Mouse (Mus musculus): ENCODE measurements around the gene Tmem50b.

Tmem50b gene

DNA sequence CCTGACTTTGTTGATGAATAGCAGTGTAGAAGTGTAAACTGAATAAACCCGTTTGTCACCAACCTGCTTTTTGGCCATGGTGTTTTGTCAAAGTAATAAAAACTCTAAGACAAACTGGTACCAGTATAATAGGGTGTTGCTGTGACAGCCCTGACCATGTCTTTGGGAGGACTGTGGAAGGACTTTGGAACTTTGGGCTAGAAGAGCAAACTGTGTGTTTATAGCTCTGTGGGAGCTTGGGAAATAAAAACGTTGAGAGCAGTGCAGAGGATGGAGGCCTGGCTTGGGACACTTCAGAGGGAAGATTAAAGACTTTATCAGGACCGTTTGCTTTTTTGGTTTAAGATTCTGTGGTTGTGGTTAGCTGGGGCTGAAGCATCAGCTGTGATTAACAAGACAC is 26.5 kb downstream of the Tmem50b start:
- in situ Hi-C loops (cut with MboI, MseI): no loop called here

DNA sequence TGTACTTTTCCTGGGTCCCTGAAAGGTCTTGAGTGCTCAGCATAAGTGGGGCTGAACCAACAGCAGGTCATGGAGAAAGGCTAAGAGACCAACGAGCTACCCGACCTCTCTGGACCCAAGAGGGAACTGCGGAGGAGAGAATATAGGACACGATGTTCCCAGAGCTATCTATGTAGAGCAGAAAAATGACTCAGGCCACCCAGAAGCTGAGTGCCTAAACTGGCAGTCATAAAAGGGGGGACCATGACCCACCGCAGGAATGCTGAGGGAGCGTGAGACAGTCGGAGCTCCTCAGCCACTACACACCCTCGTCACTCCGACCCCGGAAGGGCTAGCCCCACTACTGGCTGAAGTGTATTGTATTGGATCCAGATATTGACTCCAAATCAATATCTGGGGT is 28.6 kb downstream of the Tmem50b start:
- in situ Hi-C loops (cut with MboI, MseI): loop anchor here (5.0 kb wide), 1 partner anchor 58 kb away; no protein-coding TSS in a partner anchor

DNA sequence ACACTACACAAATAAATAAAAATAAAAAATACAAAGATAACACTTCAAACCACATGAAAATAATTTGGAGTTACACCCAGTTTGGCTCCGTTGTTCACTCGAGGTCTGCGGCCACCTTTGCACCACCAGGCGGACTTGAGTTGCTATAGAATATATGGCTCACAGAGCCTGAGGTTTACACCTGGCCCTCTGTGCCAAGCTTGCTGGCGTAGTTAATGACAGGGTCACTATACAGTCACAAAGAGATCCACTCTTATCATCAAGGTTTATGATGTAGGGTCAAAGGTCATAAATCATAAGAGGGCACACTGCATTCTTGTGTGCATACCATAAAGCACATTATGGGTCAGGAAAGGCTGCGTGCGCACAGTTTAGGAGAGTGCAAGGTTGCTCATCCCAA is 31.6 kb downstream of the Tmem50b start:
- in situ Hi-C loops (cut with MboI, MseI): loop anchor here (5.0 kb wide), 1 partner anchor 61 kb away; no protein-coding TSS in a partner anchor

DNA sequence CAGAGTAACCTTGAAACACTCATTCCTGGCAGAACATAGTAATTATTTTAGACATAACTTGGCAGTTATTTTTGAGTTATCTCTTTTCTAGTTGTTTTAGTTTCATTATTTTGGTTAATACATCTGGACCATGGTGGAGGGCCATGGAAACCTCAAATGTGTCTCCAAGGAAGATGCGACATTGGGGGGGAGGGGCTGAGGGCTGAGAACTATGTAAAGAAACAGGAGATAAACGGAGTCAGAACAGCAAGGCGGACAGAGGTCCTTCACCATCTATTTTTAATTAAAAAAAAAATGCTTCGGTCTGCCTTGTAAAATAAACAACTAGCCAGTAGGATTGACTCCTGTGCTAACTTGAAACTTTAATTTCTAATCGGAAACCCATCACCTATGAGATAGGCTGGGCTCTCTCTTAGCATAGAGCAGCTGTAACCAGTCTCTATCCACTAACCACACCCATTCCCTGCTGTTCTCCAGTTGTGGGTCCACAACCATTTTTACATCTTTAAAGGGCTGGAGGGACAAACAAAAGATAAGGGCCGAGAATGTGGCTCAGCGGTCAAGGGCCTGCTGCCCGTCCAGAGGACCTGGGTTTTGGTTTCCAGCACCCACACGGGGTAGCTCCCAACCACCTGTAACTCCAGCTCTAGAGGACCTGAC is 32.2 kb downstream of the Tmem50b start:
- in situ Hi-C loops (cut with MboI, MseI): loop anchor here (5.0 kb wide), 1 partner anchor 62 kb away; no protein-coding TSS in a partner anchor

DNA sequence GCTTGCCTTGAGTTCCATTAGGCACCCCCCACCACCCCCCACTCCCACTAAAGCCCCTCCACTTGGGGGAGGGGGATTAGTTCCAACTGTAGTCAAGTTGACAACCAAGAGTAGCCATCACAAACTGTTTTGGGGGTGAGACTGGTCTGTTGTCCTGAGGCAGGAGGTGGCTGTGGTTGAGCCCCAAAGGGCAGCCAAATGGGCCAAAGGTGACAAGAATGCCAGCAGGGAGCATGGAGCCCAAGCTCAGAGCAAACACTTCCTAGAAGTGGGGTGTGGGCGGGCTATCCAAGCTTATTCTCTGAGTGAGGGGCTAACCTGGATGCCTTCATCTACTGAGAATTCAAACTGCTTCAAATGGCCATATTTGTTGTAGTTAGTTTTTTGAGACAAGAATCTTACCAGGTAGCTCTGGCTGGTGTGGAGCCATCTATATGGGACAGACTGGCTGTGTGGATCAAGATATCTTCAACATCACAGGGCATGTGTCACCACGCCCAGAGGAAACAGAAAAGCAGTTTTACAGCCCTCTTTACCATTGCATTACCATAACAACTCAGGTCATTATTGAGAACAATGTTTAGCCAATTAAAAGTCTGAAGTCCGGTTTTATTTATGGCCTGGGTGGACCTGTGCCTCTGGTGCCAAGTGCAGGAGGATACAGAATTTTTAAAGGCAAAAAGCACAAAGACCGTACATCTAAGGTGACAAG is 32.9 kb downstream of the Tmem50b start:
- in situ Hi-C loops (cut with MboI, MseI): loop anchor here (5.0 kb wide), 1 partner anchor 63 kb away; no protein-coding TSS in a partner anchor

DNA sequence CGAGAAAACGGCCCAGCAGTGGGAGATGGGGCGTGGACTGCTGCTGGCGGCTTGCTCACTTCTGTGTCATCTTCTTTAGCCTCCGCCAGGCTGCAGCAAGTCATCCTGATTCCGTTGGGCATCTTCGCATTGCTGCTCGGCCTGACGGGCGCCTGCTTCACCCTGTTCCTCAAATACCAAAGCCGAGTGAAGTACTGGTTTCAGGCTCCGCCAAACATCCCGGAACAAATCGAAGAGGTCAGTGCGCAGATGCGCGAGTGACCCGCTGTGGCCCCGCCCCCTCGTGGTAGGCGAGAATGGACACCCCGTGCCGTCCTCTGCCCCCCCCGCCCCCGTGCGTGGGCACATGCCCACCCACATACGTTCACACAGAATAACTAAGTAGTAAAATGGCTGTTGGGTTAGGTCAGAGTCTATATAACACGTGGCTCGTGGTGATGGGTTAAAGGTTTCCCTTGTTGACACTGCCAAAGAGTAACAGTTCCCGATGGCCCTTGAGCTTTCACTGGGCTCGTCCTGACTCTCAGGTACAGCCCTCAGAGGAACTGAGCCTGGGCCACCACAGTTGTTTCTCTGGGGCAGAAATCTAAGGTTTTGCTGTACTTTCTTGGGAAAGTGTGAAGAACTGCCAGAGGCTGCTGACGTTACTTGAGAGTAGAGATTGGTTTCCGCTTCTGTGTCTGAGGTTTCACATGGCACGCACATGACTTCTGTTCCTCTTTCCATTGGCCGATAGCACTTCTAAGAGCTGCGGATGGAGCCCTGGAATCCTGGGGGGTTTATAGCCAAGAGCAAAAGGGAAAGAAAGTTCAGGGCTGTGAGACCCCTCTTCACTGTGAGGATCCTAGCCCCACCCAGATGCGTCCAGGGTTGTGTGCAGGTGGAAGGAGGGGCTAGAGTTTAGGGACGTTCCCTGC is 35.8 kb downstream of the Tmem50b start:
- in situ Hi-C loops (cut with MboI, MseI): no loop called here

DNA sequence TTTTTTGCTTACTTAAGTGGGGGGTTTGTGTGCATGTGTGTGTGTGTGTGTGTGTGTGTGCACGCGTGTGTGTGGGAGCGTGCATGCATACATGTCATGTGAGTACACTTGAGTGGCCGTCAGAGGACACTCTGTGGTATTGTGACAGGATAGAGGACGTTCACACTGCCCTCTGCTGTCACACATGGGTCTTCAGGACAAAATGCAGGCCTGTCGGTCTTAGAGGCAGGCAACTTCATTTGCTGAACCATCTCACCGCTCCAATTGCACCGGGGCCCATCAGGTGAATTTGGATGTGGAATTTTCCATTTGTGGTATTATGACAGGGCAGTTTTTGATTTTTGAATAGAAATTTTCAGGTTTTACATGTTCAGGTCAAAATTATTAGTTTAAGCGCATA is 36.5 kb downstream of the Tmem50b start:
- in situ Hi-C loops (cut with MboI, MseI): no loop called here

DNA sequence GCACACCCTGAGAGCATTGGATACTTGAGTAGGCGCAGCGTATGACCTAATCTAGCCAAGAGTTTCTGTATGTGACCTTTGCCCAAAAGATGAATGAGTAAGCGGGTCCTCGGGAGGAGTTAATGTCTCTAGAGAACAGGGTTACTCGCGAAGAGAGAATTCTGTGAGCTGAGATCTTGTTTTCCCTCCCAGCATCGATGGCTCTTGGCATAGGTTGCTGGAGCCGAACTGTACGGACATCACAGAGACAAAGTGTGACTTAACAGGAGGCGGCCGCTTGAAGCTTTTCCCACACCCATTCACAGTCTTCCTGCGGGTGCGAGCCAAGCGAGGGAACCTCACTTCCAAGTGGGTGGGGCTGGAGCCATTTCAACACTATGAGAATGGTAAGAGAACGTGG is 39.9 kb downstream of the Tmem50b start:
- in situ Hi-C loops (cut with MboI, MseI): loop anchor here (5.0 kb wide), 1 partner anchor 45 kb away; no protein-coding TSS in a partner anchor

DNA sequence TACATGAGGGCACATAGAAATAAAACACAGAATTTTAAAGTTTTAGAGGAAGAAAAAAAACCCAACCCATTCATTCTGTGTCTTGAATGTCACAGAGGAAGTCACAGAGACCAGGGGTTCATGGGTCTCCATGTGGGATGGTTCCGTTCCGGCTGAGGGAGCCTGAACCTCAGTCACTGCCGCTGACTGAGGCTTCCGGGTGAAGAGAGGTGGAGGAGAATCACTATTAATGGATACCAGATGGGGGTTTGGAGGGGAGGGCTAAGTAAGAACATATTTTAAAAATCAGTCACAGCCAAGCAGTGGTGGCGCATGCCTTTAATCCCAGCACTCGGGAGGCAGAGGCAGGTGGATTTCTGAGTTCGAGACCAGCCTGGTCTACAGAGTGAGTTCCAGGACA is 40.4 kb downstream of the Tmem50b start:
- in situ Hi-C loops (cut with MboI, MseI): loop anchor here (5.0 kb wide), 1 partner anchor 45 kb away; no protein-coding TSS in a partner anchor

DNA sequence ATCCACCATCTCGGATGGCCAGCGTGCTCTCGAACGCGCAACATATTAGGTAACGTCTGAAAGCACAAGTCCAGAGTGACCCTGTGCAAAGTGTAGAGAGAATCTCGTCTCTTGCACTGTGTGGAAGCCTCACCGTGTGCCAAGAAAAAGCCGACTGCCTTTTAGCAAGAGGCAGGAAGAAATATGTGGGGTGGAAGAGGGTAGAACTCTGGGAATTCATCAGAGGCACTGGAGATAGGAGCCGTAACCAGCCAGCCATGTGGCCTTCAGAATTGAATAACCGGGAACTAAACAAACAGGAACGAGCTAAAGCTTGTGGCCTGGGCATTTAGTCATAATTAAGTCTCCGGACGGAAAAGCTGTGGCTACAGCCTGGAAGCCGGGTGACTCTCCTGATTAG is 40.9 kb downstream of the Tmem50b start:
- in situ Hi-C loops (cut with MboI, MseI): loop anchor here (5.0 kb wide), 1 partner anchor 44 kb away; no protein-coding TSS in a partner anchor

DNA sequence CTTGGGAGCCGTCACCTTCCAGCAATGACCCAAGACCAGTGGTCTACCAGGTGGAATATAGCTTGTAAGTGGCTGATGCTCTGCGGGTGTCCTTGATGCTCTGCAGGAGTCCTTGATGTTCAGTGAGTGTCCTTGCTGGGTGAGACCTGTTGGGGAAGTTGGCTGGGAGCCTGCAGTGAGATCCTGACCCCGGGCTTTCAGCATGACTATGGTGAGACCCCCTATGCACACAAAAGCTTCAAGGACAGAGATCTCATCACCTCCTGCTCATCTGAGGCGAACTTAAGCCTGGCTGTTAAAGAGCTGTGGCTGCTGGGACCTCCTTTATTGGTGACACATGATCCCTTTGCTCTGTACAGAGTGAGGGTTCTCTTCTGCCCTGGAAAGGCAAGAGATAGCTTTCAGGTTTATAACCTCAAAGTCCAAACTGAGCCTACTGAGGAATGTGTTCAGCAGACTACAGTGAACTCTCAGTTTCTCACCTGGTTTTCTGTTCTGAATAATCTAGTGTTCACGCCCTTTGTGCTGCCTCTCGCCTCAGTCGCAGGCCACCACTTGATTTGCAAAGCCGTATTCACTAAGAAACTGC is 42.5 kb downstream of the Tmem50b start:
- in situ Hi-C loops (cut with MboI, MseI): loop anchor here (5.0 kb wide), 1 partner anchor 43 kb away; no protein-coding TSS in a partner anchor

DNA sequence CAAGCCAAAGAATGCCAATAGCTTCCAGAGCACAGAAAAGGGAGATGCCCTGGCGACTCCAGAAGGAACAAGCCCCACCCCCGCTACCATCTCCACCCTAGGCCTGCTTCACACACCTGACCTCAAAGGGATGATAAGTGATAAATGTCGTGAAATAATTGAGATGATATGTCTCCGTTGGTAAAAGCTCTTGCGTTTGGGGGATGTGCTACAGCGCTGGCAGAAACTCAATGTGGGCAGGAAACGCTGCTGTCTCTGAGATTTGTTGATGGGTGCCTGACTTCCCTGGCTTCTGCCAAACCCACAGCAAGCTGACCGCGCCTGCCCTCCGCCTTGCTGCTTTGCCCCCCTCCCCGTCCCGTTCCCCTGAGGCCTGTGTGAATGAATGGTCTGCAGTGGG is 44.0 kb downstream of the Tmem50b start:
- in situ Hi-C loops (cut with MboI, MseI): no loop called here

DNA sequence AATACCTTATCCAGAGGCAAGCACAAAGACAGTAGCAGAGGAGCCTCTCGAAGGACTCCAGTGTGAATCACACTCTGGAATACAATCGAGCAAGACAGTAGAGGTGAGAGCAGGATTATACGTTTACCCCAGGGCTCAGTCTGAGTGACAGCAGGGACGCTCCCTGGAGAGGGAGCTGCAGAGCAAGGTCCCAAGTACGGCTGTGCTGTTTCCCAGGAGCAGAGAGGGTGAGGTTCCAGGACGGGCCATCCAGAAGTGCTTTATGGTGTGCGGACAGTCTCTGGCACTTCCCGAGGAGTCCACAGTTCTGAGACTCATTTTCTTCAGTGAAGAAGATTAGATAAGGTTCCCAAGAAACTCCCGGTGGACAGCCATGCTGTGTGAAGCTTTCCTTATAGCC is 45.5 kb downstream of the Tmem50b start:
- in situ Hi-C loops (cut with MboI, MseI): no loop called here

DNA sequence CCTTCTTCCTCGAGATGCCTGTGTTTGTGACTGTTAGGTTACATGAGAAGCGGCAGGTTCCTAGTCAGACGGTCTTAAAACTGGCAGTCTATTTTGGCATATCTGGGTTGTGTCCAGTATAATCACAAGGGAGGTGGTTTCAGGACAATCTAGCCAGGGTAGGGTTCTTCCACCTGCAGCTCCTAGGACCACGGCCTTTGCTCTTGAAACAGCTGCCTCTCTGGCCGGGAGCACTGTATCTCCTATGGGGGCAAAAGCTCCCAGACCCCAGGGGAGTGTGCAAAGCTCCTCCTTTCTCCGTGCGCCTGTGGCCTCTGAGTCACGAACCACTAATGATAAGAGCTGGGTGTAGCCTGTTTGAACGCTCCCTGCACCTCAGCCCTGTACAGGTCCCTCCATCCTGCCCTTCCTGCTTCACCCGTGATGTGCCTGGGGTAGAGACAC is 46.5 kb downstream of the Tmem50b start:
- in situ Hi-C loops (cut with MboI, MseI): no loop called here

DNA sequence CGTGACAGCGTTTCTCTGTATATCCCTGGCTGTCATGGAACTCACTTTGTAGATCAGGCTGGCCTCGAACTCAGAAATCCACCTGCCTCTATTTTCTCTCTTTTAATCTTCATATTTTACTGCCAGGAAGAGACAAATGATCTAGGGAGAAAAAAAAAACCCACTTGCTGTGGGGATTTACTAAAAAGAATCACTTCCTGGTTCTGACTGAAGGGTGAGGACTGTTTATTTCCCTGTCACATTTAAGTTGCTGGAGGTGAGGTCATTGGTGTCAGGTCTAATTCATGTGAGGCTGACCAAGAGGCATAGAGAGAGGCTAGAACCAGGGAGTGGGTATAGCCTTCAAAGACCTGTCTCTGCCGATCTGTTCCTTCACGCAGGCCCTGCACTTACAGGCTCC is 48.0 kb downstream of the Tmem50b start:
- in situ Hi-C loops (cut with MboI, MseI): no loop called here

DNA sequence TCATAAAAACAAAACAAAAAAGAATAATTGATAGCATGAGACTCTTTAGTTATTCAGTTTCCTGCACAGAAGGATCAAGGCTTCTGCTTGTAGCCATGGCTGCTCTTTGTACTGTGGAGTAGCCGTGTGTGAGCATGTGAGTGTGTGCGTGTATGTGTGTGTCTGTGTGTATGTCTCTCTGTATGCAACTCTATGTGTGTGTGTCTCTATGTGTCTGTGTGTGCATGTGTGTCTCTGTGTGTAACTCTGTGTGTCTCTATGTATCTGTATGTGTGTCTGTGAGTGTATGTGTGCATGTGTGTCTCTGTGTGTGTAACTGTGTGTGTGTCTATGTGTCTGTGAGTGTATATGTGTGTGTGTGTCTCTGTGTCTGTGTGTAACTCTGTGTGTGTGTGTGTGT is 48.6 kb downstream of the Tmem50b start:
- in situ Hi-C loops (cut with MboI, MseI): no loop called here

DNA sequence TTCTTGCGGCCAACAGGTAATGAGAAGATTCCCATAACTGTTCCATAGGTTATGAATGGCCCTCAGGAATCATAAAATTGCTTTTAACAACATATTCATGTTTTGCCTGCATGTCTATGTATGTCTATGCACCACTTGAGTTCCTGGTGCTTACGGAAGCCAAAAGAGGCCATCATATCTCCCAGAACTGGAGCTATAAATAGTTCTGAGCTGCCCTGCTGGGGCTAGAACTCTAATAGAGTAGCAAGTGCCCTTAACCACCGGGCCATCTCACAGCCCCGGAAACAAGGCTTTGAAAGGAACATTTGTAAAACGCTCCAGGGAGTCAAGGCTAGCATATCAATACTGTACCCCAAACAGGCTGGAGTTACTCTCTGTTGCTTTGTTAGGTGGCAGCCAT is 49.0 kb downstream of the Tmem50b start:
- in situ Hi-C loops (cut with MboI, MseI): no loop called here

DNA sequence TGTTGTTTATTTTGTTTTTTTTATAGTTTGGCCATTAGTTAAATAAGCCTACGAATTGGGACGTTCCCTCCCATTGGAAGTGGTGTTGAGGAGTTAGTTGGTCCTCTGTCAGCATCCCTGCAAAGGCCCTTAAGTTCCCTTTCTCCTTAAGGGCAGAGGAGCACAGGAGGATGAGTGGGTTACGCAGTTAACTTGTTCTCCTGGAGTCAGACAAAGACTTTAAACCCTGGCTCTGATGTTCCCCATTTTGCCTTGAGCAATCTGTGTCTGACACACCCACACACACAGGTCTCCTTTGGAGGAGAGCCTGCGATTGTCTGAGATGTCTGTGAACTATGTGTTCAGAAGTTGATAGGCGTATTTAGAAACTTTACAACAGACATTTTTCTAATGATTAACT is 49.6 kb downstream of the Tmem50b start:
- in situ Hi-C loops (cut with MboI, MseI): no loop called here

DNA sequence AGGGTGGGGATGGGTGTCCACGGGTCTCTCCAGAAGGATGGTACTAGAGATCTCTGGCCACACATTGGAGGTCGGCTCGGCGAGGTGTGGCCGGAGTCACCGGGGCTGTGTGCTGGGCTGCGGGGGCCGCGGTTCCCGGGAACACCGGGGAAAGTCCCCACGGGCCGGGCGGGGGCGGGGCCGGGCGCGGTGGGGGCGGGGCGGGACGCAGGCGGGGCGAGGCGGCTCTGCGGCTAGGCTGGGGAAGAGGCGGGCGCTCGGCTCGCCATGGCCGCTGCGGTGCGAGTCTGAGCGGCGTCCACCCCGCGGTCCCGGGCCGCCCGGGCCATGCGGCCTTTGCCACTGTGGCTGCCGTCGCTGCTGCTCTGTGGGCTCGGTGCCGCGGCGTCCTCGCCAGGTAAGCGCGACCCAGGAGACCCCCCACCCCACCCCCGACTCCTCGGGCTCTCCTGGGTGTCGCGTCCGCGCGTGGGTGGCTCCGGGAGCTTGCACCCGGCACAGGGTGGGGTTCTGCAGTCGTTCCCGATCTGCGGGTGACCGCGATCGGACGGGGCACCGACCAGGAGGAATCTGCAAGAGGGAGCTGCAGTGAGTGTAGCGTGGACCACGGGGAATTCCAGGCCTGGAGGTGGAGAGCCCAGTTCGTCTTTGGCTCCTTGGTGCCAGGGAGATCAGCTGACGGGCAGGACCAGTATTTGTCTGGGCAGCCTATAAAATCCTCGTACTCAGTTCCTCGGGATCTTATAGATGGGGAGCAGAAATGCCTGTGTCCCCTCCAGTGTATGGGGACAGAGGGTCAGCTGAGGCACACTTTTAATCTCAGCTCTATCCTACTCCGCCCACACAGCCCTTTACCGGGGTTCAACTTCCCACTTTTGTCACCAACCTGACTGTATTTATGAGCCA is 50.5 kb downstream of the Tmem50b start, which contains the start of gene Ifngr2:
Gene Ifngr2, plus strand, starts transcription at position 237 of the 906 bp plus-strand sequence.
- in situ Hi-C loops (cut with MboI, MseI): no loop called here

DNA sequence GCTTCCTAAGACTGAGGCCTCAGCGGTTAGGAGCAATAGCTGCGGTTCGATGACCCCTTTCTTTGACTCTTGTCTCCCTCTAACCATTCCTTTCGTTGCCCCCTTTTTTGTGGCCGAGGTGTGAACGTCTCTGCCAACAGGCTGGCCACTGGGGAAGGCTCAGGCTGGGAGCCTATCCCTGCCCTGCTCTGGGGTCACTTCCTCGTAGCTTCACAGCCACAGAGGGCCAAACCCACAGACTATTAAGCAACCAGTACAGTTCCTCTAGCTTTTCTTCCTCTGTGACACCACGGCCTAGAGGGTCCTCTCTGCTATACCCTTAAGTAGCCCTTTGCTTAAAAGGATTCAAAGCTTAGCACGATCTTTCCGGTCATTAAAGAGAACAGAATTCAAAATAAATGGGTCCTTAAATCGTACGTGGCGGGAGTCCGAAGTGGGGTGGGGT is 51.2 kb downstream of the Tmem50b start:
- in situ Hi-C loops (cut with MboI, MseI): no loop called here
